Mouse (Mus musculus) midbrain, embryonic 15.5 days (tissue): ENCODE data around the gene Rasgrp2. TPM values are rescaled to one million over a fixed set of nuclear protein-coding genes. Genes with fewer than 3 reads are reported as not detected.
A peak's percentile ranks its signal among the peaks of the same experiment; 100 is the strongest.

Source experiments
- ATAC-seq: fragments of 200-750 bp; cut with Nextera tagmentation; replicated peaks from 2 replicates; pipeline ENCODE4 v1.8.0; 2017; ENCODE audit warnings: moderate TSS enrichment
- H3K27ac ChIP-seq: fragments of 300-500 bp; sonication (generic); 2 replicates; pipeline ENCODE4 v1.5.1; 2015; ENCODE audit warnings: mild to moderate bottlenecking, inconsistent platforms
- H3K27me3 ChIP-seq: fragments of 300-500 bp; sonication (generic); replicated peaks from 2 replicates; pipeline ENCODE4 v1.6.1; 2015; ENCODE audit warnings: inconsistent platforms
- H3K36me3 ChIP-seq: fragments of 300-500 bp; sonication (generic); replicated peaks from 2 replicates; pipeline ENCODE4 v1.6.1; 2015; ENCODE audit warnings: inconsistent platforms
- H3K4me1 ChIP-seq: fragments of 300-500 bp; sonication (generic); 2 replicates; pipeline ENCODE4 v1.6.1; 2015; ENCODE audit warnings: inconsistent platforms
- H3K4me2 ChIP-seq: fragments of 300-500 bp; sonication (generic); 2 replicates; pipeline ENCODE4 v1.6.1; 2015; ENCODE audit warnings: inconsistent platforms, mild to moderate bottlenecking, moderate library complexity
- H3K4me3 ChIP-seq: fragments of 300-500 bp; sonication (generic); 2 replicates; pipeline ENCODE4 v1.5.1; 2015; ENCODE audit warnings: mild to moderate bottlenecking, inconsistent platforms
- H3K9ac ChIP-seq: fragments of 300-500 bp; sonication (generic); 2 replicates; pipeline ENCODE4 v1.6.1; 2015; ENCODE audit warnings: mild to moderate bottlenecking, inconsistent platforms
- H3K9me3 ChIP-seq: fragments of 300-500 bp; sonication (generic); 2 replicates; pipeline ENCODE4 v1.6.1; 2016; ENCODE audit warnings: inconsistent platforms
- WGBS: fragments of 180-500 bp; shearing (Covaris S2); methylation state at CpG from one replicate; pipeline ENCODE4 v1.1.7; 2015; ENCODE audit warnings: mixed read lengths; 5-methylcytosine and 5-hydroxymethylcytosine counted together
- polyA plus RNA-seq: library from polyadenylated mRNA; unstranded; fragments of >200 nt; fragmentation: Nextera tagmentation; extraction: Ambion mirVana; gene quantifications from 2 replicates; pipeline ENCODE4 v1.2.1, GENCODE M21; 2015

Gene Rasgrp2
- 73.1 and 93.6 TPM in 2 replicates for polyA plus RNA-seq

DNA sequence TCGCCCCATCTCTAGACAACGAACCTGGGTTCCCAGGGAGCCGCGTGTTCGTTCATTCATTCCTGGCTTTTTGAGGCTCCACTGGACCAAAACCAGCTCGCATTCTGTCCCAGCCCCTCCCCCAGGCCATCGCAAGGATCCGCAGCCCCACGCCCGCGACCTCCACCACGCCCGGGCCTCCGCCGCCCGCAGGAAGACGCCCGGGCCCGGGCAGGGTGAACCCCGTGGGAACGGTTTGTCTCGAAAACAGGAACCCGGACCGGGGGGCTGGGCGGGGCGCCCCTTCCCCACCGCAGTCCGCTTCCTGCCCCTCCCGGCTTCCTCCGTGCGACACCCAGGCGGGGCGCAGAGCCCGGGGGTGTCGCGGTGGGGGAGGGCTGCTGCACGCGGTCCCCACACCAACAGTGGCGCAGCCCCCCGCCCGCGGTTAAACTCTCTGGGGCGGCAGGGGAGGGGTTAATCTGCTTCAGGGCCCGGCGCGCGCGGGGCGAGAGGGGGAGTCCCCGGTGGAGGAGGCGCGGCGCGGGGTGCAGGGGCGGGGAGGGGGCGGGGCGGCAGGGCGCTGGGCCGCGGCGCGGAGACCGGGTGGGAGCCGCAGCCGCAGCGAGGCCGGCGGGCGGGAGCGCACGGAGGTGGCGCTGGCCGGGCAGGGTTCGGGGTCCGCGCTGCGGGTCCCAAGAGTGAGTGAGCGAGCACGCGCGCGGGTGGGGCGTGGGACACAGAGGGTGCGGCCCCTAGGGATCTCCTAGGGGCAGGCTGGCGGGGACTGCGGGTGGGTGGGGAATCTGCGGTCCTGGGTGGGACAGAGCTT, at the start of gene Rasgrp2:
TSS of gene Rasgrp2 (plus strand) at position 56 of the 811 bp plus-strand sequence.
- H3K27me3 ChIP-seq, result 0 out of 2 replicates have a peak, but pooled peaks cover 3% of the 10 kb centered on the region
- peaks cover 34% of the 10 kb centered on the region for H3K4me1 ChIP-seq
- H3K36me3 ChIP-seq, result no peaks in the 10 kb centered on the region
- H3K9ac ChIP-seq, result peak within 1 kb of the TSS; percentile 68
- peak within 1 kb of the TSS; percentile 97 for H3K4me2 ChIP-seq
- peak; percentile 33 for ATAC-seq
- no peaks in the 10 kb centered on the region for H3K9me3 ChIP-seq
- peak within 1 kb of the TSS; percentile 68 for H3K27ac ChIP-seq
- WGBS, result under 1% methylated on average over 75 of the region's 87 CpGs
- H3K4me3 ChIP-seq, result peak within 1 kb of the TSS; percentile 56

DNA sequence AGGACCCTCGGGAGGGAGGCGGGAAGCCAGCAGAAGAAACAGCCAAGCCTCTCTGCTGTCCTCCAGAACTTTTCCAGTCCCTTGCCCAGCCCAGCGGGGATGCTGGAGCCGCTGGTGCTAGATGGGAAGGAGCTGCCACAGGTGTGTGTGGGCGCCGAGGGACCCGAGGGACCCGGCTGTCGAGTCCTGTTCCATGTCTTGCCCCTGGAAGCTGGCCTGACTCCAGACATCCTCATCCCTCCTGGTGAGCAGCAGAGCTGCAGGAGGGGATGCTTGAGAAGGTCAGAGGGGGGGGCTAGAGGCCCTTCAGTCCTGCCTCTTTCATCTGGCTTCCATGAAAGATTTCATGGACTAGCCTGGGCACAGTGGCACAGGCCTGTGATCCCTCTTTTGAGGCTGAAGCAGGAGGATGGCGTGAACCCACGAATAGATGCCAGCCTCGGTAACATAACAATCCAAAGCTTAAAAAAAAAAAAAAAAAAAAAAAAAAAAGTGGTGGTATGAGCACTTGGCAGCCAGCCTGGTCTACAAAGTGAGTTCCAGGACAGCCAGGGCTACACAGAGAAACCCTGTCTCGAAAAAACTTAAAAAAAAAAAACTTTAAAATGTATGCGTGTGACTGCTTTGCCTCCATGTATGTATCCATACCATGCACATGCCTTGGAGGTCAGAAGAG, 47.6 kb upstream of the Rasgrp2 start:
- ATAC-seq, result no peak
- Histone ChIP-seq H3K9me3 (no peaks in the 10 kb centered on the region), H3K9ac (no peak overlapping the region), H3K27me3 (no peaks in the 10 kb centered on the region), H3K36me3 (peaks cover 21% of the 10 kb centered on the region; the same call in 1 of the 2 replicates), H3K4me2 (no peak overlapping the region), H3K27ac (no peak overlapping the region), H3K4me1 (no peaks in the 10 kb centered on the region), H3K4me3 (no peak overlapping the region)
- 70% methylated on average over 14 of the region's 14 CpGs for WGBS

DNA sequence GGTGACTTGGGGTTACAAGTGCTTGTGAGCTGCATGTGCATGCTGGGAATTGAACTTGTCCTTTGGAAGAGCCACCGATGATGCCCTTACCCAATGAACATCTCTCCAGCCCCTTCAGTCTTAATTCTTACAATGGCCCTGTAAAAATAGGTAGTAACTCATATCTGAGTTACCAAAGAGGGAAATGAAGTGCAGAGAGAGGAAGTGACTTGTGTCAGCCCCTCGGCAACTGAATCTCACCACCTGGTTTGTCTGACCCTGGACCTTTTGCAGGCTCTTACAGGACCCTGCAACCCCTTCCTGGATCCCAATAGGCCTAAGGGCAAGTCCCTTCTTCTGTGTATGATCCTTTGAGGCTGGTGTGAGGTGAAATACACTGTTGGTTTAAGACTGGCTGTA, 47.0 kb upstream of the Rasgrp2 start:
- Histone ChIP-seq H3K9ac (no peak overlapping the region), H3K4me3 (no peak overlapping the region), H3K27me3 (no peaks in the 10 kb centered on the region), H3K4me2 (no peak overlapping the region), H3K36me3 (peaks cover 16% of the 10 kb centered on the region; the same call in 1 of the 2 replicates), H3K4me1 (no peaks in the 10 kb centered on the region), H3K9me3 (no peaks in the 10 kb centered on the region), H3K27ac (no peak overlapping the region)
- no peak for ATAC-seq
- 90% methylated on average over 2 of the region's 2 CpGs for WGBS

DNA sequence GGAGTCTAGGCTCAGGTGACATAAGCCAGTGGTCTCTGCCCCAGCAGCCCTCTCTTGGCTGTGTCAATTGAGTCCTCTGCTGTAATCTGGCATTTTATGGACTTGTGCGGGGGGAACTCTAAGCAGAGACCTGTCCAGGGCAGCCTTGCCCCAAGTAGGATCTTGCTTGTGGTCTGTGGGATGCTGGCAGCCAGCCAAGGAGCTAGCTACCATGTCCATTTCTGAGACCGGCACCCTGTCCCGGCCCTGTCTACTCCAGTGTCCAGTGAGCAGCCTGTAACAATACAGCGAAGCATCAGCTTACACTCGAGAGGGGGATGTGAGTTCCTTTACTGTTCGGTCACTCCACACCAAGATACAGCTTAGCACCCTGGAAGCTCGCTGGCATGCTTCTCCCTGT, 45.1 kb upstream of the Rasgrp2 start:
- Histone ChIP-seq H3K9ac (no peak overlapping the region), H3K4me2 (no peak overlapping the region), H3K36me3 (0 out of 2 replicates have a peak, but pooled peaks cover 10% of the 10 kb centered on the region), H3K27me3 (no peaks in the 10 kb centered on the region), H3K27ac (no peak overlapping the region), H3K4me1 (no peaks in the 10 kb centered on the region), H3K9me3 (no peaks in the 10 kb centered on the region), H3K4me3 (no peak overlapping the region)
- peak; percentile 16; the same call in 1 of the 2 replicates for ATAC-seq
- 81% methylated on average over 7 of the region's 7 CpGs for WGBS

DNA sequence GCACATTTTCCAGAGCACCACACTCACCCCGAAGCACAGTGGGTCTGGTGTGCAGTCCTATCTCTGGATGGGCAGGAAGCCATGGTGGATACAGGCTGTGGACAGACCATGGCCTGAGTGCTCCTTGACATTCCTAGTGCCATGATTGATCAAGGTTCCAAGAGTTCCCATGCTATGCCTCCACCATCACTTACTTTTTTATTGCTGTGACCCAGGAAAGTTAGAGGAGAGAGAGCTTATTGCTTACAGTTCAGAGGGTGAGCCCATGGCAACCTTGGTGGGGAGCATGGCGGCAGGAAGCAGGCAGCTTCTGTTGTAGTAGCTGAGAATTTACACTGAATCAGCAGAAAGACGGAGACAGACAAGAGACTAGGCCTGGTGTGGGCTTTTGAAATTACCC, 37.8 kb upstream of the Rasgrp2 start:
- Histone ChIP-seq H3K4me1 (peaks cover 21% of the 10 kb centered on the region), H3K4me3 (no peak overlapping the region), H3K4me2 (no peak overlapping the region), H3K27me3 (no peaks in the 10 kb centered on the region), H3K27ac (no peak overlapping the region), H3K36me3 (peaks cover 7% of the 10 kb centered on the region), H3K9me3 (no peaks in the 10 kb centered on the region), H3K9ac (no peak overlapping the region)
- ATAC-seq, result no peak
- 92% methylated on average over 3 of the region's 3 CpGs for WGBS

DNA sequence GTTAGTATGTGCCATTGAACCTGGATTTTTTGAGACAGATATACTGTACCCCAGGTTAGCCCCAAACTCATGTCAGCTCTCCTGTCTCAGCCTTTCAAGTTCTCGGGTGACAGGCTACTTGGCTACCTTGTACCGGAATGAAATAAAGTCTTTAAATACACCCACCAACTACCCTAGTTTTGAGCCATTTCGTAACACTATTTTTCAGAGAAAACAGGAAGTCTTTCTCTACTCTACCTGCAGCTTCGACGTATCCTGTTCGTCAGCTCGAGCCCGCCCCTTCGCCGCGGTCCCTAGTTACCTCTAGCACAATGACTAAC, 36.1 kb upstream of the Rasgrp2 start:
- Histone ChIP-seq H3K4me2 (peak overlapping the region; percentile 88), H3K9ac (peak overlapping the region; percentile 7), H3K27ac (peak overlapping the region; percentile 99), H3K4me1 (peaks cover 29% of the 10 kb centered on the region), H3K27me3 (no peaks in the 10 kb centered on the region), H3K9me3 (no peaks in the 10 kb centered on the region), H3K36me3 (peaks cover 20% of the 10 kb centered on the region), H3K4me3 (peak overlapping the region; percentile 96)
- ATAC-seq, result no peak
- WGBS, result under 1% methylated on average over 11 of the region's 11 CpGs

DNA sequence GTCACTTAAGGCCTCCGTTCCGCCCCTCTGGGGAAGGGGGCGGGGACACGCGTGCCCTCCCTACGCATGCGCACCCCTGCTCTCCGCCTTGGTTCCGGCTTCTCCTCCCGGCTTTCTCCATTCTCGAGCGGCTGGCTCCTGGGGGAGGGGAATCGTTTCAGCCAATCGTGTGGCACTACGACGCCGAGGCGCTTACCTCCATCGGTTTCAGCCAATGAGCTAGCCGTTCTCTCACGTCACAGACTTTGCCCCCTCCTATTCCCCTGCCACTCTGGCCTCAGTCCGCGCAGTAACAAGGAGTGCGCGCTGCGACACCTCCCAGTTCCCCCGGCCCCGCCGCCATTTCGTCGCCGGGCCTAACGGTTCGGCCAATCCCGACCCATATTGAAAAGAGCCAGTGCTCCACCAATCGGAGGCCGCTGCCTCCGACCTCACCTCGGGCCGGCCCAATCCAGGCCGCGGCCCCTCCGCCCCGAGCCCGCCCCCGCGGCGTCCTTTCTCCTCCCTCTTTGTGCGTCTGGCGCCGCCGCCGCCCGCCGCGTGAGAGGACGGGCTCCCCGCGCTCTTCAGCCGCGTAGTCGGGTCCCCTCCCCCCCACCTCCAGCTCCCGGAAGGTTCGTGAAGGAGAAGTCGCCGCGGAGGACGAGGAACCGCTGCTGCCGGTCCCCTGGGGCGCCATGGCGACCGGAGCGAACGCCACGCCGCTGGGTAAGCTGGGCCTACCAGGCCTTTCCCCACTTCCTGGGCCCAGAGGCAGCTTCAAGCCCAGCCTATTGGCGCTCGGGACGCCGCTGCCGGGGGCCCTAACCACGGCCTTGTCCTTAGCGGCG, 35.5 kb upstream of the Rasgrp2 start, which contains the start of gene Sf1:
TSS of gene Sf1 (plus strand) at position 280 of the 830 bp plus-strand sequence.
- Histone ChIP-seq H3K36me3 (peaks cover 25% of the 10 kb centered on the region), H3K4me1 (peaks cover 29% of the 10 kb centered on the region), H3K4me2 (peak within 1 kb of the TSS; percentile 88), H3K9ac (peak within 1 kb of the TSS; percentile 99), H3K4me3 (peak within 1 kb of the TSS; percentile 96), H3K9me3 (no peaks in the 10 kb centered on the region), H3K27me3 (no peaks in the 10 kb centered on the region), H3K27ac (peak within 1 kb of the TSS; percentile 99)
- ATAC-seq, result peak; percentile 99
- under 1% methylated on average over 85 of the region's 85 CpGs for WGBS

DNA sequence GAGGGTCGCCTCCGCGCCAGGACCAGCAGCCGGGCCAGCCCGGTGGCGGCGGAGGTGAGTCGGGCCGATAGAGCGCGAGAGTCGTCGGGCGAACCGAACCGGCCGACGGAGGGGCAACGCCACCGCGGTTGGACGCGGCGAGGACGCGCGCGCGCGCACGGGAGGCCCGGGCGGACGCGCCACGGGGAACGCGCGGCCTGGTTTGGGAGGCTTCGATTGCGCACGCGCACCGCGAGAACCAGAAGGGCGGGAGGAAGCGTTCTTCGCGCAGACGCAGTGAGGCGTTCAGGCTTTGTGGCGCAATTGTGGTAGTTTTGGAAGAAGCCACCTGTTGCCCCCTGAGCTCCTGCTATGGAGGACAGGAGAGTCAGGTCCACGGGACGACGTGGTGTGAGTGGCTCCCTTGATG, 34.8 kb upstream of the Rasgrp2 start:
- peak; percentile 0; the same call in 1 of the 2 replicates for ATAC-seq
- under 1% methylated on average over 55 of the region's 55 CpGs for WGBS
- Histone ChIP-seq H3K36me3 (peaks cover 28% of the 10 kb centered on the region), H3K27ac (peak overlapping the region; percentile 99), H3K4me2 (peak overlapping the region; percentile 88), H3K4me1 (peaks cover 29% of the 10 kb centered on the region), H3K27me3 (no peaks in the 10 kb centered on the region), H3K4me3 (peak overlapping the region; percentile 96), H3K9me3 (no peaks in the 10 kb centered on the region), H3K9ac (peak overlapping the region; percentile 99)

DNA sequence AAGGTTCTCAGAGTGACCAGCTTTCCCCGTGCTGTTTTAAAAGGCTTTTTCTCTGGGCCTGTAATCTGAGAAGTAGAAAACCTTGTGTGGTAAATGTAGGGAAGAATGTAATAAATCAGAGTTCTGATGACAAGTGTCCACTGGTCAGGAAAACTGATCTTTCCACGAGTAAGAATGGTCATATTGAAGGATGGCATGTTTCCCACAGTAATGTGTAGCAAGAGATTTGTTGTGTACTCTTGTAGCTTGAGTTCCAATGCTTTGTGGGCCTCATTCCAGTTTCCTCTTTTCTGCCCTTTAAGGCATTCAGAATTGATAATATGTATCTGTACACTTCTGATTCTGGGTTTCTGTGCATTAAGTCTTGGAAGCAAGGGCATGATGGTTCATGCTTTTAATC, 34.3 kb upstream of the Rasgrp2 start:
- 5% methylated on average over 2 of the region's 2 CpGs for WGBS

DNA sequence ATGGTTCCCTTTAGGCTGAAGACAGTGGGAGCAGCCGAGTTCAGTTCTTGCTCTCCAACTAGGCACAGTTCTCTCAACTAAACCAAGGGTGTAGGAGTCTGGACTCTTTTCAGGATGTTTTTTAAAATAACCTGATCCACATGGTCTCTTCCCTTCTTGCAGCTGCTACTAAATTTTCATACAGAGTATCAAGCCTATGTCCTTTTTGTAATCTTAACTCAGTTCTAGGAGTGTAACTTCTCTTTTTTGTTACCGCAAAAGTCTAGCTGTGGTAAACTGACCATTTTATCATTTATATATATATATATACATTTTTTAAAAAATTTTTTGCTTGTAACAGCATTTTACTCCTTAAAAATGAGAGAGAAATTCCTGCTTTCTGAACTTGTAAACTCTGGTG, 29.0 kb upstream of the Rasgrp2 start:
- H3K36me3 ChIP-seq, result peaks cover 77% of the 10 kb centered on the region
- H3K4me3 ChIP-seq, result no peak overlapping the region
- H3K27ac ChIP-seq, result no peak overlapping the region
- H3K4me2 ChIP-seq, result no peak overlapping the region
- no peaks in the 10 kb centered on the region for H3K9me3 ChIP-seq
- H3K27me3 ChIP-seq, result no peaks in the 10 kb centered on the region
- no peak overlapping the region for H3K9ac ChIP-seq
- ATAC-seq, result no peak
- 93% methylated on average over 2 of the region's 2 CpGs for WGBS
- peaks cover 16% of the 10 kb centered on the region for H3K4me1 ChIP-seq

More for the DNA sequence above, 34.3 kb upstream of the Rasgrp2 start:
- peak overlapping the region; percentile 88 for H3K4me2 ChIP-seq
- ATAC-seq, result no peak
- no peak overlapping the region for H3K27ac ChIP-seq
- peak overlapping the region; percentile 99 for H3K9ac ChIP-seq
- peak overlapping the region; percentile 96 for H3K4me3 ChIP-seq
- peaks cover 31% of the 10 kb centered on the region for H3K36me3 ChIP-seq
- H3K27me3 ChIP-seq, result no peaks in the 10 kb centered on the region
- H3K4me1 ChIP-seq, result peaks cover 29% of the 10 kb centered on the region
- no peaks in the 10 kb centered on the region for H3K9me3 ChIP-seq

DNA sequence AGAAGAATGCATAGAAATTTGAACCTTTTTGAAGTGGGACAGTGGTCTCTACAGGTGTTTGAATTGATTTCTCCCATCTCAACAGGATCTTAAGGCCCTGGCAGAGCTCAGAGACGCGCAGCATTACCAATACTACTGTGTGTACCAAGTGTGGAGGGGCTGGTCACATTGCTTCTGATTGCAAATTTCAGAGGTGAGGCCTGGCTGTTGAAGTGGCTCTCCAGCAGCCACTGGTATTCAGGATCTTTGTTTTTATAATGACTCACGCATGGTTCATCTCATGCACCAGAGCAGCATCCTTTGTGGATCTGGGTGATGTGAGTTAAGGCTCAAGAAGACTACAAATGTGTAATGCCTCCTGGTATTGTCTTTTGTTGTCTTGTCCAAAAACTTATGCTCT, 26.7 kb upstream of the Rasgrp2 start:
- Histone ChIP-seq H3K9ac (no peak overlapping the region), H3K27me3 (no peaks in the 10 kb centered on the region), H3K36me3 (peaks cover 81% of the 10 kb centered on the region), H3K9me3 (no peaks in the 10 kb centered on the region), H3K4me2 (no peak overlapping the region), H3K4me3 (no peak overlapping the region), H3K4me1 (peaks cover 5% of the 10 kb centered on the region; the same call in 1 of the 2 replicates), H3K27ac (no peak overlapping the region)
- WGBS, result 91% methylated on average over 3 of the region's 3 CpGs
- no peak for ATAC-seq
